Mouse (Mus musculus): Measurements from ENCODE around the gene Plcb1.

DNA sequence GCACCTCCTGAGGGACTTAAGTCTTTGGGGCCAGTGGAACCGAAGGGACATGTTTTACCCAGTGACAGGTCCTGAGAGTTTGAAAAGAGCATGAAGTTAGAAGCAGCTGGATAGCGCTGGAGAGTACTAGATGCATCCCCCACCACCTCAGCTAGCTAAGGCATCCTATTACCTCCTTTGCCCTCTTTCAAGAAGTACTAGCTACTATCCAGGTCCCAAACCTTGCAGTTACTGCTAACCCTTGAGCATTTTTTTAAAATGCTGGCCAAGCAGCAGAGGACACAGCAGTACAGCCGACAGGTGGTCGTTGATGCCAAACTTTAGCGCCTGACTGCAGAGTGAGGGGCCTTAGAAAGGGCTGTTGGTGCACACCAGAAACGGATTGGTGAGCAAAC lies 986 bp downstream of the Plcb1 start:
- TF ChIP-seq POLR2A (IDR thresholded peaks at IDR 0.05; ENCODE audit: extremely low read depth, insufficient read depth, low read length), result no peak
- TF ChIP-seq CTCF (IDR thresholded peaks at IDR 0.05; ENCODE audit: extremely low read depth, insufficient read depth, low read length), result no peak
